Mouse (Mus musculus) hindbrain, embryonic 13.5 days (tissue): ENCODE results near the gene Olfr1294. TPM values are rescaled to one million over a fixed set of nuclear protein-coding genes. Genes with fewer than 3 reads are reported as not detected.

Experiments used
- ATAC-seq: fragments of 200-750 bp; cut with Nextera tagmentation; 2 replicates; pipeline ENCODE4 v1.8.0; 2017; ENCODE audit warnings: moderate TSS enrichment; ENCODE audit not compliant: low FRiP score
- H3K27ac ChIP-seq: fragments of 300-500 bp; sonication (generic); 2 replicates; pipeline ENCODE4 v1.5.1; 2015; ENCODE audit warnings: inconsistent platforms, mild to moderate bottlenecking, moderate library complexity
- H3K27me3 ChIP-seq: fragments of 300-500 bp; sonication (generic); 2 replicates; pipeline ENCODE4 v1.6.1; 2015; ENCODE audit warnings: mild to moderate bottlenecking, inconsistent platforms
- H3K36me3 ChIP-seq: fragments of 300-500 bp; sonication (generic); 2 replicates; pipeline ENCODE4 v1.6.1; 2015; ENCODE audit warnings: mild to moderate bottlenecking, inconsistent platforms
- H3K4me1 ChIP-seq: fragments of 300-500 bp; sonication (generic); replicated peaks from 2 replicates; pipeline ENCODE4 v1.6.1; 2015; ENCODE audit warnings: inconsistent platforms
- H3K4me2 ChIP-seq: fragments of 300-500 bp; sonication (generic); 2 replicates; pipeline ENCODE4 v1.6.1; 2015; ENCODE audit warnings: inconsistent platforms, mild to moderate bottlenecking, moderate library complexity
- H3K4me3 ChIP-seq: fragments of 300-500 bp; sonication (generic); 2 replicates; pipeline ENCODE4 v1.5.1; 2015; ENCODE audit warnings: mild to moderate bottlenecking, inconsistent platforms
- H3K9ac ChIP-seq: fragments of 300-500 bp; sonication (generic); 2 replicates; pipeline ENCODE4 v1.6.1; 2015; ENCODE audit warnings: mild to moderate bottlenecking, inconsistent platforms
- H3K9me3 ChIP-seq: fragments of 300-500 bp; sonication (generic); 2 replicates; pipeline ENCODE4 v1.6.1; 2016; ENCODE audit warnings: inconsistent platforms
- WGBS: fragments of 180-500 bp; shearing (Covaris S2); methylation state at CpG from one replicate; pipeline ENCODE4 v1.1.7; 2015; 5-methylcytosine and 5-hydroxymethylcytosine counted together
- polyA plus RNA-seq: library from polyadenylated mRNA; unstranded; fragments of >200 nt; fragmentation: Nextera tagmentation; extraction: Ambion mirVana; gene quantifications from 2 replicates; pipeline ENCODE4 v1.2.1, GENCODE M21; 2015

Gene Olfr1294
- not detected in 2 replicates for polyA plus RNA-seq

- no peaks in the 10 kb centered on the region for H3K36me3 ChIP-seq
- H3K9ac ChIP-seq, result no peak within 1 kb of the TSS
- H3K27ac ChIP-seq, result no peak within 1 kb of the TSS
- H3K4me2 ChIP-seq, result no peak within 1 kb of the TSS
- H3K4me3 ChIP-seq, result no peak within 1 kb of the TSS
- ATAC-seq, result no peak
- H3K27me3 ChIP-seq, result no peaks in the 10 kb centered on the region
- no peaks in the 10 kb centered on the region for H3K9me3 ChIP-seq
- 59% methylated on average over 1 of the region's 1 CpGs for WGBS
- no peaks in the 10 kb centered on the region for H3K4me1 ChIP-seq
These were observed at the start of gene Olfr1294 for GRCm38 (mm10) chr2:111540191-111540590. TSS of gene Olfr1294 (minus strand) at chr2:111540291.

- no peak for ATAC-seq
- Histone ChIP-seq H3K4me1 (no peaks in the 10 kb centered on the region), H3K27ac (no peak within 1 kb of the TSS), H3K36me3 (no peaks in the 10 kb centered on the region), H3K4me3 (no peak within 1 kb of the TSS), H3K9ac (no peak within 1 kb of the TSS), H3K27me3 (no peaks in the 10 kb centered on the region), H3K4me2 (no peak within 1 kb of the TSS), H3K9me3 (no peaks in the 10 kb centered on the region)
These were observed 29.5 kb upstream of the Olfr1294 start, which contains the start of gene Olfr1295 for GRCm38 (mm10) chr2:111569581-111569980. TSS of gene Olfr1295 (minus strand) at chr2:111569681.

GRCm38 (mm10) chr2:111524903-111525302 lies 15.2 kb downstream of the Olfr1294 start, which contains the start of gene Olfr1293-ps:
TSS of gene Olfr1293-ps (plus strand) at chr2:111525203.
- no peak within 1 kb of the TSS for H3K4me3 ChIP-seq
- no peak within 1 kb of the TSS for H3K9ac ChIP-seq
- H3K27me3 ChIP-seq, result no peaks in the 10 kb centered on the region
- no peaks in the 10 kb centered on the region for H3K36me3 ChIP-seq
- ATAC-seq, result no peak
- no peaks in the 10 kb centered on the region for H3K4me1 ChIP-seq
- no peak within 1 kb of the TSS for H3K27ac ChIP-seq
- H3K9me3 ChIP-seq, result no peaks in the 10 kb centered on the region
- H3K4me2 ChIP-seq, result no peak within 1 kb of the TSS
- 80% methylated on average over 1 of the region's 1 CpGs for WGBS

GRCm38 (mm10) chr2:111517451-111517850 lies 22.6 kb downstream of the Olfr1294 start:
- no peak for ATAC-seq

GRCm38 (mm10) chr2:111496880-111497279 lies 43.2 kb downstream of the Olfr1294 start, which contains the start of gene Olfr1291-ps1:
TSS of gene Olfr1291-ps1 (plus strand) at chr2:111497180.
- no peak within 1 kb of the TSS for H3K4me2 ChIP-seq
- no peak within 1 kb of the TSS for H3K9ac ChIP-seq
- H3K36me3 ChIP-seq, result no peaks in the 10 kb centered on the region
- no peak for ATAC-seq
- no peaks in the 10 kb centered on the region for H3K9me3 ChIP-seq
- no peak within 1 kb of the TSS for H3K4me3 ChIP-seq
- no peaks in the 10 kb centered on the region for H3K4me1 ChIP-seq
- H3K27ac ChIP-seq, result no peak within 1 kb of the TSS
- no peaks in the 10 kb centered on the region for H3K27me3 ChIP-seq
- WGBS, result 89% methylated on average over 3 of the region's 3 CpGs

More at GRCm38 (mm10) chr2:111517451-111517850, 22.6 kb downstream of the Olfr1294 start:
- Histone ChIP-seq H3K9me3 (no peaks in the 10 kb centered on the region), H3K4me3 (no peak overlapping the region), H3K4me2 (no peak overlapping the region), H3K36me3 (no peaks in the 10 kb centered on the region), H3K27ac (no peak overlapping the region), H3K27me3 (no peaks in the 10 kb centered on the region), H3K9ac (no peak overlapping the region), H3K4me1 (no peaks in the 10 kb centered on the region)
- WGBS, result 93% methylated on average over 10 of the region's 10 CpGs

- H3K27me3 ChIP-seq, result no peaks in the 10 kb centered on the region
These were observed 46.4 kb downstream of the Olfr1294 start, which contains the start of gene Olfr1290 for GRCm38 (mm10) chr2:111493729-111494128. TSS of gene Olfr1290 (minus strand) at chr2:111493829.

More at GRCm38 (mm10) chr2:111493729-111494128, 46.4 kb downstream of the Olfr1294 start, which contains the start of gene Olfr1290:
- Histone ChIP-seq H3K9ac (no peak within 1 kb of the TSS), H3K36me3 (no peaks in the 10 kb centered on the region), H3K4me3 (no peak within 1 kb of the TSS), H3K9me3 (no peaks in the 10 kb centered on the region), H3K4me1 (no peaks in the 10 kb centered on the region), H3K4me2 (no peak within 1 kb of the TSS), H3K27ac (no peak within 1 kb of the TSS)
- ATAC-seq, result no peak
- WGBS, result 89% methylated on average over 5 of the region's 5 CpGs

Other genes starting within 250 kb of the Olfr1294 start
- gene Olfr1279, start 239.7 kb downstream of the Olfr1294 start, polyA plus RNA-seq, result not detected in 2 replicates
- not detected in 2 replicates for gene Olfr1280, start 226.3 kb downstream of the Olfr1294 start, polyA plus RNA-seq
- gene Olfr1281, start 213.8 kb downstream of the Olfr1294 start, polyA plus RNA-seq, result not detected in 2 replicates
- not detected in 2 replicates for gene Olfr1282, start 204.2 kb downstream of the Olfr1294 start, polyA plus RNA-seq
- gene Olfr1283, start 173.5 kb downstream of the Olfr1294 start, polyA plus RNA-seq, result not detected in 2 replicates
- gene Olfr1284, start 164.8 kb downstream of the Olfr1294 start, polyA plus RNA-seq, result not detected in 2 replicates
- gene Olfr1286, start 117.2 kb downstream of the Olfr1294 start, polyA plus RNA-seq, result not detected in 2 replicates
- not detected in 2 replicates for gene Olfr1287, start 91.1 kb downstream of the Olfr1294 start, polyA plus RNA-seq
- not detected in 2 replicates for gene Olfr1288, start 66.2 kb downstream of the Olfr1294 start, polyA plus RNA-seq
- not detected in 2 replicates for gene Olfr1289, start 59.5 kb downstream of the Olfr1294 start, polyA plus RNA-seq
- not detected in 2 replicates for gene Olfr1290, start 46.5 kb downstream of the Olfr1294 start, polyA plus RNA-seq
- gene Olfr1291-ps1, start 43.1 kb downstream of the Olfr1294 start, polyA plus RNA-seq, result not detected in 2 replicates
- gene Olfr1293-ps, start 15.1 kb downstream of the Olfr1294 start, polyA plus RNA-seq, result not detected in 2 replicates
- not detected in 2 replicates for gene Olfr1295, start 29.4 kb upstream of the Olfr1294 start, polyA plus RNA-seq
- not detected in 2 replicates for gene Olfr1297, start 86.2 kb upstream of the Olfr1294 start, polyA plus RNA-seq
- not detected in 2 replicates for gene Olfr1298, start 108.9 kb upstream of the Olfr1294 start, polyA plus RNA-seq
- not detected in 2 replicates for gene Olfr1299, start 121.1 kb upstream of the Olfr1294 start, polyA plus RNA-seq
- gene Olfr1301, start 210.7 kb upstream of the Olfr1294 start, polyA plus RNA-seq, result not detected in 2 replicates
- not detected in 2 replicates for gene Olfr1302, start 237.1 kb upstream of the Olfr1294 start, polyA plus RNA-seq